Mouse (Mus musculus) MEL (cell line): ENCODE data around the gene Zdhhc13. TPM values are rescaled to one million over a fixed set of nuclear protein-coding genes. Genes with fewer than 3 reads are reported as not detected.
A peak's percentile ranks its signal among the peaks of the same experiment; 100 is the strongest.

Experiments
- DNase-seq: peaks from one replicate; pipeline ENCODE4 v3.0.0; 2011; ENCODE audit warnings: low read depth, low spot score
- H3K27ac ChIP-seq: 2 replicates; pipeline ENCODE4 v1.5.1; 2012; ENCODE audit warnings: low read depth, mild to moderate bottlenecking, control low read depth, low read length, moderate library complexity; ENCODE audit not compliant: control insufficient read depth
- H3K27me3 ChIP-seq, 2 experiments: fragments of 150-350 bp in 1 of 2; sonication (generic) in 1 of 2; 2 replicates each; pipeline ENCODE4 v1.6.1; 2012; ENCODE audit warnings: low read length in 2 of 2, mild to moderate bottlenecking in 2 of 2, improper control_type of control experiment in 1 of 2, moderate library complexity in 1 of 2; ENCODE audit not compliant: insufficient read depth in 2 of 2, control insufficient read depth in 1 of 2
- H3K36me3 ChIP-seq, 2 experiments: 2 replicates each; pipeline ENCODE4 v1.6.1; 2012 to 2014; ENCODE audit warnings: low read length in 2 of 2, improper control_type of control experiment in 1 of 2, inconsistent platforms in 1 of 2, mild to moderate bottlenecking in 1 of 2; ENCODE audit not compliant: insufficient read depth in 2 of 2, control insufficient read depth in 1 of 2
- H3K4me1 ChIP-seq, 2 experiments: fragments of 150-350 bp in 1 of 2; sonication (generic) in 1 of 2; 2 replicates each; pipeline ENCODE4 v1.6.1; 2012; ENCODE audit warnings: low read length in 2 of 2, improper control_type of control experiment in 1 of 2, mild to moderate bottlenecking in 1 of 2; ENCODE audit not compliant: insufficient read depth in 2 of 2, control insufficient read depth in 1 of 2
- H3K4me3 ChIP-seq, 2 experiments: fragments of 150-350 bp in 1 of 2; sonication (generic) in 1 of 2; 2 replicates each; pipeline ENCODE4 v1.5.1; 2012; ENCODE audit warnings: low read depth in 2 of 2, low read length in 2 of 2, mild to moderate bottlenecking in 2 of 2, moderate library complexity in 2 of 2, control low read depth in 1 of 2, improper control_type of control experiment in 1 of 2; ENCODE audit not compliant: control insufficient read depth in 1 of 2, insufficient read depth in 1 of 2
- H3K79me2 ChIP-seq: 2 replicates; pipeline ENCODE4 v1.6.1; 2012; ENCODE audit warnings: mild to moderate bottlenecking, low read length, moderate library complexity; ENCODE audit not compliant: control insufficient read depth, poor library complexity, insufficient read depth
- H3K9ac ChIP-seq: 2 replicates; pipeline ENCODE4 v1.6.1; 2012; ENCODE audit warnings: low read depth, mild to moderate bottlenecking, control low read depth, low read length, moderate library complexity; ENCODE audit not compliant: control insufficient read depth, poor library complexity, severe bottlenecking
- H3K9me3 ChIP-seq: fragments of 150-350 bp; sonication (generic); replicated peaks from 2 replicates; pipeline ENCODE4 v1.6.1; 2012; ENCODE audit warnings: mild to moderate bottlenecking, low read length, improper control_type of control experiment, moderate library complexity; ENCODE audit not compliant: insufficient read depth
- BHLHE40 ChIP-seq: IDR thresholded peaks from 2 replicates; pipeline ENCODE4 v1.6.1; 2012; ENCODE audit warnings: low read depth, mild to moderate bottlenecking, inconsistent platforms, low read length, improper control_type of control experiment, borderline replicate concordance
- CHD1 ChIP-seq: IDR thresholded peaks from 2 replicates; pipeline ENCODE4 v1.6.1; 2012; ENCODE audit warnings: low read depth, mild to moderate bottlenecking, inconsistent platforms, low read length, improper control_type of control experiment
- CHD2 ChIP-seq: IDR thresholded peaks from 2 replicates; pipeline ENCODE4 v1.6.1; 2011; ENCODE audit warnings: low read length, improper control_type of control experiment
- CTCF ChIP-seq, 3 experiments: IDR thresholded peaks in 2 of 3; conservative IDR thresholded peaks in 1 of 3; 2 replicates each; pipeline ENCODE4 v1.5.1; 2011 to 2012; ENCODE audit warnings: low read length in 3 of 3, low read depth in 2 of 3, mild to moderate bottlenecking in 2 of 3, improper control_type of control experiment in 1 of 3, inconsistent platforms in 1 of 3, mixed read lengths in 1 of 3, moderate library complexity in 1 of 3; ENCODE audit not compliant: control insufficient read depth in 1 of 3, insufficient read depth in 1 of 3, poor library complexity in 1 of 3, severe bottlenecking in 1 of 3
- E2F4 ChIP-seq: IDR thresholded peaks from 2 replicates; pipeline ENCODE4 v1.6.1; 2011; ENCODE audit warnings: low read depth, low read length, improper control_type of control experiment, borderline replicate concordance
- EP300 ChIP-seq, 2 experiments: IDR thresholded peaks; 2 replicates each; pipeline ENCODE4 v1.6.1; 2011; ENCODE audit warnings: improper control_type of control experiment in 2 of 2, low read length in 2 of 2, low read depth in 1 of 2, mild to moderate bottlenecking in 1 of 2
- ETS1 ChIP-seq: IDR thresholded peaks from 2 replicates; pipeline ENCODE4 v1.6.1; 2012; ENCODE audit warnings: low read depth, mild to moderate bottlenecking, inconsistent platforms, low read length, improper control_type of control experiment, moderate library complexity
- GABPA ChIP-seq: IDR thresholded peaks from 2 replicates; pipeline ENCODE4 v1.6.1; 2012; ENCODE audit warnings: low read depth, mild to moderate bottlenecking, inconsistent platforms, low read length, improper control_type of control experiment, moderate library complexity
- JUND ChIP-seq: IDR thresholded peaks from 2 replicates; pipeline ENCODE4 v1.6.1; 2011; ENCODE audit warnings: low read depth, mild to moderate bottlenecking, improper control_type of control experiment, low read length
- KAT2A ChIP-seq: conservative IDR thresholded peaks from 2 replicates; pipeline ENCODE4 v1.6.1; 2012; ENCODE audit warnings: low read depth, low read length, improper control_type of control experiment, inconsistent platforms
- MAFK ChIP-seq: IDR thresholded peaks from 2 replicates; pipeline ENCODE4 v1.6.1; 2011; ENCODE audit warnings: low read depth, mild to moderate bottlenecking, low read length, improper control_type of control experiment, borderline replicate concordance
- MAZ ChIP-seq: IDR thresholded peaks from 2 replicates; pipeline ENCODE4 v1.6.1; 2012; ENCODE audit warnings: low read depth, mild to moderate bottlenecking, inconsistent platforms, low read length, improper control_type of control experiment
- MYB ChIP-seq: IDR thresholded peaks from 2 replicates; pipeline ENCODE4 v1.6.1; 2011; ENCODE audit warnings: mild to moderate bottlenecking, low read depth, low read length, improper control_type of control experiment
- MYC ChIP-seq: IDR thresholded peaks from 2 replicates; pipeline ENCODE4 v1.6.1; 2011; ENCODE audit warnings: low read depth, mild to moderate bottlenecking, low read length, improper control_type of control experiment, moderate library complexity
- NELFE ChIP-seq: IDR thresholded peaks from 2 replicates; pipeline ENCODE4 v1.6.1; 2011; ENCODE audit warnings: low read depth, low read length, improper control_type of control experiment
- POLR2A ChIP-seq, 2 experiments: IDR thresholded peaks; 2 replicates each; pipeline ENCODE4 v1.6.1; 2011 to 2012; ENCODE audit warnings: low read length in 2 of 2, mild to moderate bottlenecking in 2 of 2, control low read depth in 1 of 2, improper control_type of control experiment in 1 of 2, low read depth in 1 of 2, moderate library complexity in 1 of 2; ENCODE audit not compliant: control insufficient read depth in 1 of 2, insufficient read depth in 1 of 2, poor library complexity in 1 of 2
- POLR2AphosphoS2 ChIP-seq: IDR thresholded peaks from 2 replicates; pipeline ENCODE4 v1.6.1; 2011; ENCODE audit warnings: low read length, improper control_type of control experiment
- RAD21 ChIP-seq: IDR thresholded peaks from 2 replicates; pipeline ENCODE4 v1.6.1; 2011; ENCODE audit warnings: mild to moderate bottlenecking, low read depth, low read length, improper control_type of control experiment
- SIN3A ChIP-seq: IDR thresholded peaks from 2 replicates; pipeline ENCODE4 v1.6.1; 2012; ENCODE audit warnings: low read length, improper control_type of control experiment, inconsistent platforms
- TBP ChIP-seq: IDR thresholded peaks from 2 replicates; pipeline ENCODE4 v1.8.0; 2011; ENCODE audit warnings: low read depth, low read length, improper control_type of control experiment
- TCF12 ChIP-seq: IDR thresholded peaks from 2 replicates; pipeline ENCODE4 v1.6.1; 2014; ENCODE audit warnings: low read depth, mild to moderate bottlenecking, inconsistent platforms, low read length, improper control_type of control experiment, moderate library complexity
- UBTF ChIP-seq: IDR thresholded peaks from 2 replicates; pipeline ENCODE4 v1.6.1; 2012; ENCODE audit warnings: low read depth, mild to moderate bottlenecking, inconsistent platforms, low read length, improper control_type of control experiment, moderate library complexity, borderline replicate concordance; ENCODE audit not compliant: insufficient read depth
- USF1 ChIP-seq: IDR thresholded peaks from 2 replicates; pipeline ENCODE4 v1.6.1; 2014; ENCODE audit warnings: low read depth, mild to moderate bottlenecking, inconsistent platforms, low read length, improper control_type of control experiment, moderate library complexity
- USF2 ChIP-seq, 2 experiments: IDR thresholded peaks; 2 replicates each; pipeline ENCODE4 v1.6.1; 2011 to 2012; ENCODE audit warnings: improper control_type of control experiment in 2 of 2, low read length in 2 of 2, borderline replicate concordance in 1 of 2, inconsistent platforms in 1 of 2, low read depth in 1 of 2, mild to moderate bottlenecking in 1 of 2; ENCODE audit not compliant: insufficient read depth in 1 of 2
- ZKSCAN1 ChIP-seq: IDR thresholded peaks from 2 replicates; pipeline ENCODE4 v1.6.1; 2012; ENCODE audit warnings: low read depth, mild to moderate bottlenecking, inconsistent platforms, low read length, improper control_type of control experiment, moderate library complexity
- ZMIZ1 ChIP-seq: IDR thresholded peaks from 2 replicates; pipeline ENCODE4 v1.6.1; 2012; ENCODE audit warnings: low read depth, mild to moderate bottlenecking, inconsistent platforms, low read length, improper control_type of control experiment, moderate library complexity
- ZNF384 ChIP-seq: IDR thresholded peaks from 2 replicates; pipeline ENCODE4 v1.6.1; 2012; ENCODE audit warnings: low read depth, mild to moderate bottlenecking, inconsistent platforms, low read length, improper control_type of control experiment
- polyA plus RNA-seq, 2 experiments: library from polyadenylated mRNA; stranded (reverse) in 1 of 2; unstranded in 1 of 2; fragments of >175 nt in 1 of 2; fragments of >200 nt in 1 of 2; gene quantifications; 2 replicates each; pipeline versions ENCODE4 v1.2.1 to v1.2.4; 2012; ENCODE audit warnings: low replicate concordance in 2 of 2, low read depth in 1 of 2; ENCODE audit not compliant: insufficient read length in 2 of 2, insufficient read depth in 1 of 2, missing spikeins in 1 of 2
- total RNA-seq: library from RNA; depleted of rRNA; stranded (reverse); fragments of 300-350 nt; gene quantifications from 2 replicates; pipeline ENCODE4 v1.2.3, GENCODE M21; 2012

Zdhhc13 gene
- total and polyA plus RNA-seq, 3 experiments, result 32.8 to 46.1 TPM; not detected in 1

- H3K9me3 ChIP-seq, result no peaks in the 10 kb centered on the region
- no peak for DNase-seq
- H3K9ac ChIP-seq, result no peak overlapping the region
- no peaks in the 10 kb centered on the region for H3K79me2 ChIP-seq
- peaks cover 51 to 56% of the 10 kb centered on the region in 2 experiments for H3K4me1 ChIP-seq
- peaks cover 17 to 54% of the 10 kb centered on the region in 2 experiments for H3K36me3 ChIP-seq
- no peaks in the 10 kb centered on the region for H3K27me3 ChIP-seq
- TF ChIP-seq ZNF384 (peak; percentile 51; the same call in 1 of the 2 replicates), MAFK (peak; percentile 78; the same call in 1 of the 2 replicates), CHD2 (no peak), JUND (no peak; the same call in 1 of the 2 replicates), MAZ (no peak), NELFE (no peak; the same call in 1 of the 2 replicates), BHLHE40 (0 out of 2 replicates have a peak, but pooled peaks have one; percentile 4), UBTF (no peak), CTCF (IDR thresholded peaks at IDR 0.05 in 2 of 3, conservative IDR thresholded peaks at IDR 0.05 in 1 of 3; ENCODE audit: control insufficient read depth in 1 of 3, insufficient read depth in 1 of 3, low read depth in 2 of 3, low read length in 3 of 3, poor library complexity in 1 of 3, severe bottlenecking in 1 of 3) (no peak), MYB (no peak), USF2 (IDR thresholded peaks at IDR 0.05; ENCODE audit: borderline replicate concordance in 1 of 2, insufficient read depth in 1 of 2, low read depth in 1 of 2, low read length in 2 of 2) (no peak)
- peak overlapping the region; percentile 88 for H3K27ac ChIP-seq
- no peak overlapping the region; a peak in 1 of 4 replicates for H3K4me3 ChIP-seq
These were observed 75.4 kb downstream of the Zdhhc13 start for GRCm38 (mm10) chr7:48864199-48864598.

- peak overlapping the region in 1 of 2 experiments; percentile 19; a peak in 2 of 4 replicates for H3K4me3 ChIP-seq
- peaks cover 17 to 48% of the 10 kb centered on the region in 2 experiments for H3K36me3 ChIP-seq
- TF ChIP-seq USF1 (no peak), MYC (no peak), ZKSCAN1 (no peak), GABPA (no peak), EP300 (IDR thresholded peaks at IDR 0.05; ENCODE audit: low read depth in 1 of 2, low read length in 2 of 2) (peak; percentile 89 to 94), POLR2AphosphoS2 (0 out of 2 replicates have a peak, but pooled peaks have one; percentile 37), SIN3A (no peak; the same call in none of the 2 replicates), KAT2A (no peak), CHD1 (no peak), MAZ (no peak), MAFK (no peak), TBP (0 out of 2 replicates have a peak, but pooled peaks have one; percentile 25), TCF12 (peak; percentile 87), CTCF (IDR thresholded peaks at IDR 0.05 in 2 of 3, conservative IDR thresholded peaks at IDR 0.05 in 1 of 3; ENCODE audit: control insufficient read depth in 1 of 3, insufficient read depth in 1 of 3, low read depth in 2 of 3, low read length in 3 of 3, poor library complexity in 1 of 3, severe bottlenecking in 1 of 3) (no peak), ETS1 (peak; percentile 55), RAD21 (no peak), POLR2A (IDR thresholded peaks at IDR 0.05; ENCODE audit: control insufficient read depth in 1 of 2, insufficient read depth in 1 of 2, low read depth in 1 of 2, low read length in 2 of 2, poor library complexity in 1 of 2) (no peak; a peak in 1 of 4 replicates), E2F4 (no peak), ZMIZ1 (no peak; the same call in 1 of the 2 replicates), CHD2 (no peak), UBTF (no peak), MYB (peak; percentile 87)
These were observed 76.1 kb downstream of the Zdhhc13 start for GRCm38 (mm10) chr7:48864671-48865458.

More at GRCm38 (mm10) chr7:48864671-48865458, 76.1 kb downstream of the Zdhhc13 start:
- Histone ChIP-seq H3K27ac (peak overlapping the region; percentile 93), H3K4me1 (peaks cover 45 to 50% of the 10 kb centered on the region in 2 experiments), H3K79me2 (no peaks in the 10 kb centered on the region), H3K9ac (peak overlapping the region; percentile 43), H3K9me3 (no peaks in the 10 kb centered on the region), H3K27me3 (no peaks in the 10 kb centered on the region)
- peak; percentile 82 for DNase-seq
